Mouse (Mus musculus): ENCODE measurements at regions not wholly inside any gene's neighbourhood (a gene's known extent, or its start where the extent isn't known, plus 50 kb on each side); places are given as distances from the start of the nearest gene placed in this dataset.
A peak's percentile ranks its signal among the peaks of the same experiment; 100 is the strongest.

DNA sequence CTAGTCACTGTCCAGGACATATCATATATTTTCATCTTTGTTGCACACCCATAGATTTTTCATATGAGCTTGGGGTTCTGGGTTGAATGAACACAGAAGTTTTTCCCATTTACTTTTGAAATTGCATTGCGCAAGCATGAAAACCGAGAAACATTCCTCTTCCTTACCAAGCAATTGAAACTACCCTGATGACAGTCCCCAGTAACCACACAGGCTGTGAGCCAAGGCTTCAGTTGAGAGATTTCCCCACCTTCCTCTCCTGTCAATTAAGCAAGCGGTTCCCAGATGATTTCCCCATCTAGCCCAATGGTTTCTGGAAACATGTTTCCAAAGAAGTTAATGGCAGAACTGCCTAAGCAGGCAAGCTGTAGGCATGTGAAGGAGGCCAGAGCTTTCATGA is 81.8 kb upstream of the Inhba start:
- no peak for DNase-seq (ENCODE audit: low spot score)

DNA sequence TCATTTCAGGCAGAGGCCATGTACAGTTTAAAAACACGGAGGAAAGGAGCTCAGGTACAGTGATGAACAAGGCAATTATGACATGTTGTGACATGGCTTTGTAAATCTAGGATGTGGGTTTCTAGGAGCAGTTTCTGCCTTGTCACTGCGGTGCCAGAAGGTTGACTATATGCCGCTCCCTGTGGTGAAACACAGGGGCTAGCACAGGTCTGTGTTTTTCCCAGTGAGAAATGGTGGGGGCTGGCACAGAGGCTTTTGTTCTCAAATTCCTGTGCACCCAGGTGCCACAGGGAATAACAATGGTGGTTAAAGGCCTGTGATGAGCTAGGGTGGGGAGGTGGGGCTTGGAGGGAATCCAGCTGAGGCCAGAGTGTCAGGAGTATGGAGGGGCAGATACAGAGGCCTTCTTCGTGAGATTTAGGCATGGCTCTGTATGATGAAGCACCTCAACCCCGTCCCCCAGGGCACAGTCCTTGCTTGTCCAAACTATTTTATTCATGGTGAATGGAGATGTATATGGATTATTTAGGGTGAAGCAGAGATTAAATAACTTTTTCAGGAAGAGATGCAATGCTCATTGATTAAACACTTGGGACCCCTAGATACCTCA is 80.0 kb upstream of the Inhba start:
- no peak for DNase-seq (ENCODE audit: low spot score)

DNA sequence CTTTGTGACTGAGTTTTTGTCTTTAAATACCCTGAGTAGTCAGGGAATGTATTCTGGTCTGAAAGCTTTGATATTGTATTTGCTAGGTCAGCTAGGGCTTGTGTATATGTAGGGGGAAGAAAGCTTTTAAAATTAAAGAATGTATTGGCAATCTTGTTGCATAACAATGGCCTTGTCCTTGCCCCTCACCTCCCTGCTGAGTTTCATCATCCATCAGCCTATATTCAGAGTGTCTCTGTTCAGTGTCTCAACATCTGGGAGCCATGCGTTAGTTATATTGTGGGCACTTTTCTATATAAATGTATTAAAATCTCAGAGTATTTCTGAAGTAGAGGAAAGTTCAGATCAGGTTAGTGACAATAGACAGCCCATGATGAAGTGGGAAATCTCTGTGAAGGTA is 76.0 kb upstream of the Inhba start:
- DNase-seq (ENCODE audit: low spot score), result no peak

DNA sequence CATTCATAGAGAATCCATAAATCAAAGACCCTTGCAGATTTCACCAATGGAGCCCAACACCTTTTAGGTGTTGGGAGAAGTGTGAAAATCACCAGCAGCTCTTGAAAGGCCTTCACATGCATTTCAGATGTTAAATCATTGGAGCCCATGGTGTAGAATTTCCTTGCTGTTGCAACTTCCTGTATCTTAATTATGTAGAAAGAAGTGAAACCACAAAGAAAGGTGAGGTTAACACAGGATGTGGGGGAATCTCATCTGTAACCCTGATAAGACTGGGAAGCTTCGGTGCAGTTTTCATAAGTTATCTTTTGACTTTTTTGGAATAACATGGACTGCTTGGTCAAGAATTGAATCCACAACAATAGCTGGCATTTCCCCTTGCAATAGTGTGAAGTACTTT is 75.5 kb upstream of the Inhba start:
- DNase-seq (ENCODE audit: low spot score), result no peak

DNA sequence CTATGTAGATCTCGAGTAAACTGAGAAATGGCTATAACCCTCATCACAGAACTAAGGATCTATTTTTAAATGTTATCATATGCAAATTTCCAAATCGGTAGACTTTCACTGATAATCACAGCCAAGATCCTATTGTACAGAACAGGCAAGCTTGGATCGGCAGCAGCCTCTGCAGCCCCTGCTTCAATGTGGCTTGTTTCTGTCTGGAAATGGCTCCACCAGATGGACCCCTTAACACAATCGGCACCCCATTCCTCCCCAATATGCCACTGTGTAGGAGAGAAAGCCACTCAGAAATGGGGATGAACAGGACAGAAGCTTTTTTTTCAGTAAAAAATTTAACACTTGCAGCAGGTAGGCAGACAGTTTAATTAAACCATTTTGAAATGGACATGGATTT is 61.5 kb upstream of the Inhba start:
- peak; percentile 25 for DNase-seq (ENCODE audit: low spot score)

DNA sequence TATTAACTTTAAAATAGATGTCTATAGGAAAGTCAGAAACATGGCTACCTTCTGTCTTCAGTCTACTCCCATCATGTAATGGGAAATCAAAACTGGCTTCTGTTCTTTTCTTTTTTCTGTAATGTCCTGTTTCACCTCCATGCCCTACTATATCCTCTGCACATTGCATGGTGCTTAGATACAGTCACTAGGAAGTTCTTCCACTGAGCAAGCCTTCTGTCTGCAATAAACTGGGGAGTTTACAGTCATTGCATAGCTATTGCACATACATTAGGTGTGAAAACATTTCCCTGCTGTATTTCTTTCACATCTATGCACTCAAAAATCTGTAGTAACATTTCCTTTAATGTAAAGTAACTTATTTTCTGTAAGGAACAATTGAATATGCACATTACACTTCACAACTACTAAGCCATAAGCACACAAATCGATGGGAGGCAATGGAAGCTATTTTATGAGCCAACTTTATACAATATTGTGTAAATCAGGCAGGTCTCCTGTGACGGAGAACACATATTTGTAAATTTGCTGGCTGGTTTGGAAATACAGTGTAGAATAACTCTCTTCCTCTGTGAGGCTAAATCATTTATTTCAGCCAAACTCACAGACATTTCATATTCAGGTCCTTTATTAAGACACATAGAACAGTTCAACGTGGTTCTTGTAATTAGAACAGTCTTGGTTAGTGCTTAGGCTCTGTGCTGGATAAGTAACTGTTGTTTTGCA is 60.6 kb upstream of the Inhba start:
- no peak for DNase-seq (ENCODE audit: low spot score)
